Mouse (Mus musculus) yolk sac, embryonic 10.5 days (tissue): ENCODE measurements around the gene Taok3.
A peak's percentile ranks its signal among the peaks of the same experiment; 100 is the strongest.

Experiments used
- DNase-seq: peaks from one replicate; pipeline ENCODE4 v3.0.0-alpha.2; 2017; ENCODE audit warnings: low spot score

Taok3 gene

DNA sequence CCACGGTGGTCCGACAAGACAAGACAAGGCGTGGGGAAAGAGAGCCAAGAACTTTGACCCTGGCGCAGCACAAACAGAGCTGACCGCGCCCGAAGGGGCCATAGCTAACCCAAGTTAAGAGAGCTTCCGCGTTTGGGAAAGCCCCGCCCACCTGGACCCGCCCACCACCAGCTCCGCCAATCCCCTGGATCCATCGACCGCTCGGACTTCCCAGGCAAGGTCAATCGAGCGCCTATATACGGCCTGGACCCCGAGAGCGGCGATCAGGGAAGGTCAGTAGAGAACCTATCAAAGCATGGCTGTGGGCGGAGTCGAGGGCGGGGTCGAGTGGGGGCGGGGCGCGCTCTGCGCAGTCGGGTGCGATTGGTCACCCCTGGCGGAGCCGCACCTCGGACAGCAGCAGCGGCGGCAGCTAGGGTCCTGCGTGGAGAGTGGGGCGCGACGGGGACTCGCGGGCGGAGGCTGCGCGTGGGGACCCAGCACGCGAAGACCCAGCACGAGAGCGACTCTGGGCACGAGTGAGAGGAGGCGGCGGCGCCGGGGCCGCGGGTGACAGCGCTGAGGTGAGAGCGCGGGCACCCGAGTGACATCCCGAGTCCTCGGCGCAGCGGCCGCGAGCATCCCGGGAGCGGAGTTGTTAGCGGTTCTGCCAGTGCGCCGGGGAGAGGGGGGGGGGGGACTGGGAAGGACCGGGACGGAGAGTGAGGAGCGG, at the start of gene Taok3:
TSS of gene Taok3 (plus strand) at position 353 of the 712 bp plus-strand sequence.
- peak; percentile 100 for DNase-seq

DNA sequence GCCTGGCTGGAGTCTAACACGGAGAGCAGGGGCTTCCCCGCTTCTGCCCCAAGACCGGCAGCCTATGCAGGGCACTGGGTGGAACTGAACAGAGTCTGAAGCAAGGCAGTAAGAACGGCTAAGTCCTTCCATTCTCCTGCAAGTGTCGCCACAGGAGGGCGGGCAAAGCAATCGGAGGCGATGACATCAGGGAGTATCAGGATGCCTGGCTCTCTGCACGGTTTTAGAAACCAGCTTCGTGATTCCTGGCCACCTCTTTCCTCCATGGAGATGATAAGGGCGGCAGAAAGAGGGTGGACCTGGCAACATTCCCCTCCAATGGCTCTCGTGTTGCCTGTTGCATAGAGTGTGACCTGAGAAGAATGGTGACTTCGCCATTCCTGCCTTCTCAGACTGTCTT, 32.2 kb upstream of the Taok3 start:
- no peak for DNase-seq

DNA sequence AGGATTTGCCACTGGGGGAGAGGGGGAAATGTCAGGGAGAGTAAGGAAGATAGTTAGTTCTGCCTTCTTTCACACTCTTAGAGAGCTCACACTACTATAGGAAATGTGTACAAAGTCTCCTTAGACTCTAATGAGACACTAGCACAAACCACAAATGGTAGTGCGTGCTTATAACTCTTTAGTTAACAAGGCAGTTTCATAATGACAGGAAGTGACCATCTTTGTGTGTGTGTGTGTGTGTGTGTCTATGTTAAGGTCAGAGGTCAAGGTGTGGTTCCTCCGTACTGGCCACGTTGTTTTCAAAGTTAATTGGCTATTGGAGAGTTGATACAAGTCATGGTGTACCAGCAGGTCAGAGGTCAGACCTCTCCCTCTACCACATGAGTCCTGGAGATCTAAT, 30.8 kb upstream of the Taok3 start:
- DNase-seq = peak; percentile 24

DNA sequence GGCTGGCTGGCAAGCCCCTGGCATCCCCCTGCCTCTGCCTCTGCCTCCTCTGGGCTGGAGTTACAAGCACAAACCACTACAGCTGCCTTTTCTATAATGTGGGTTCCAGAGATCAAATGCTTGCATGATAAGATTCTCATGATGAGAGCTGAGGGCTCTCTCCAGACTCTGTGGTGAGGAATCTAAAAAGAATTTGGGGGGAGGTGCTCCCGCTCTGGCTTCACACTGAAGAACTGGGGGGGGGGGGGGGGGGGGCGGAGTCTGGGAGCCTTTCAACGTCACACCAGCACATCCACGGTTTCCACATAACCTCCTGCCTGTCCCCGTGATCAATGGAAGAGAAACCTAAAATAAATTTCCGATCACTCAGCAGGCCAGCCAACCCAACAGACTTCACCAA, 30.1 kb upstream of the Taok3 start:
- peak; percentile 25 for DNase-seq

DNA sequence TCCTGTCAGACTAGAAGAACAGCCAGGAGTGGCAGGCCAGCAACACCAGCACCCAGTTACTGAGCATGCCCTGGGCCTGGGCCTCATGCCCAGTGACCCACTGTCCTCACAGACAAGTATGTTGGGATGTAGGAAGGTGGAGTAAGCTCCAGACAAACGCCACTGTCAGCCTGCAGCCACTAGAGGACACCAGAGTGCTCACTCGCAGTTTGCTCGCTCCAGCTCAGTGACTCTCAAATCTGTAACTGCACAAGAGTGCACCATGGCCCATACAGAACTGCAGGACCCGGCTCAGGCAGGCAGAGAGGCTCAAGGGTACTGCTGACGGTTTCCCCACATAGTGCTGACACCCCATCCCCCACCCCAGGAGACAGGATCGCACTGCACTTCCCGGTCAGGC, 25.5 kb upstream of the Taok3 start:
- no peak for DNase-seq

DNA sequence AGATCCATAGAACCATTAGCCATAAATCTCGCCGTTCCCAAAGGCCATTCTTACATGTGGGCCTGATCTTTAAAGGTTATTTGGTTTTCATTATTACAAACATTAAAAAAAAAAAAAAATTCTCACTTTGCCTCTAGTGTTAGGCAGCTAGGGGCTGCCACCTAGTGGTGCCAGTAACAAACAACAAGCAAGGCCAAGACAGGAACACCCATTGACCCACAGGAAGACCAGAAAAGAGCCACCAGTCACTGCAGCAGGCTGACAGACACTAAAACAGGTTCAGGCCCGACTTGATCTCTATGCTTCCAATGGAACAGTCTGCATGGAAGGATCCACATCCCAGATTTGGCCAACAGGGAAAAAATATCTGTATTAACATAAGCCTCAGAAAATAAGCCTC, 23.2 kb upstream of the Taok3 start:
- no peak for DNase-seq

DNA sequence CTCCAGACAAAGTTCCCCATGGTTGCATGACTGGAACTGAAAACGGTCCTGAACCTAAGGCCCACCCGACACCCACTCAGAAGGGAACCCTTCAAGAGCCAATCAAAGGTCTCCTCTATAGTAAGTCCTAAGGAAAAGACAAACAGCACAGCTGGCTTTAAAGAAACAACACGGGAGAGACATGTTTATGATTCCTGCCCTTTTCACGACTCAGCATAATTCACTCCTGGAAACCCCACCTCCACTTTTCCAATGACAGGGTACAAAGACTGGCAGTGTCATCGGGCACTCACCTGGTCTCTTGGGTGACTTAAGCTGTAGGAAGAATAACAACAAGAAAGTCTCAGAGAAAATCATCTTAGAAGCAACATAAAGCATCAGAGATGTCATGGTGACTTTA, 20.9 kb upstream of the Taok3 start:
- DNase-seq = no peak

DNA sequence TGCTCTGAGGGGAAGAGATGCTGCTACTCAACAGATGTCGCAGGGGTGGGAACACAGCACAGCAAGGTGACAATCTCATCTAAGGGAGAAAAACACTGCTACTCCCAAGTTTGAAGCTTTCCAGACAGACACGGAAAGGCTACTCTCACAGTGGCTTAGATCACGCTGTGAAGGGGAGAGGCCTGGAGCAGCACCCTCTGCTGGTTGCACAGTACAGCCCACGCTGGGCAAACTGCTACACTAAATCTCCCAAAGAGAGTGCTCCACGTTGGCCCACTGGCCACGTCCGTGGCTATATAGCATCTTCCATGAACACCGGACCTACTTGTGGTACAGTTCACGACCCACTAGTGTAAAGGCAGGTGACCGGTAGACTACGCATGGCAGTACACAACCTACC, 20.2 kb upstream of the Taok3 start:
- no peak for DNase-seq

DNA sequence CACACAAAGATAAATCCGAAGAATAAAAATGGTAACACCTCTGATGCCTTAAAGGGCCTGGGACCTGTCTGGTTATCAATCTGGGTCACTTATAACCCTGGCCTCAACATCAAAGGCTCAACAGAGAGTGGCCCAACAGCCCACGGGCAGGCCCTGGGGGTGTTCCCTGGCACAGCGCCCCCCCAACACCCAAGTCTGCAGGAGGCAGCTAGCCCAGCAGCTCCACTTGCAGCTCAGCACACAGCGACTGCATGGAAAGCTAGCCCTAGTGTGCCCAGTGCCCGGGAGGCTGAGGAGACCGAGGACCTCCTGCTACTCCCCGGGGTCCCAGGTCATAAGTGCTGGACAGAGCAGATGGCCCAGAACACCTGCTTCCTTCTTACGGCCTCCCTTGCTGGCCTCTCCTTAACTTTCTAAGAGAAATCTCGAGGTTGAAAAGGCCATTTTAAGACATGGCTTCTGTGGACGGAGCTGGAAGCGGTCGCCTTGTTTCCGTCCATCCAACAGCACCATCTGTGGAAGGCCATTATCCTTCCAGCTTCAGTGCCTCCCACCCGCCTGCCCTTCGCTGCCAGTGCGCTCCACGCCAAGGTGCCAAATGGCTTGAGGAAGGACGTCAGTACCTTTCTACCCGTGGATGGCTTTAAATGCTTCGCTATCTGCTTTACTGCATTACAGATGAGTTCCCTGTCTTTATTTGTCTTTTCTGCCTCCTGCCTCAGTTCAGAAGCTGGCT, 16.6 kb upstream of the Taok3 start:
- no peak for DNase-seq

DNA sequence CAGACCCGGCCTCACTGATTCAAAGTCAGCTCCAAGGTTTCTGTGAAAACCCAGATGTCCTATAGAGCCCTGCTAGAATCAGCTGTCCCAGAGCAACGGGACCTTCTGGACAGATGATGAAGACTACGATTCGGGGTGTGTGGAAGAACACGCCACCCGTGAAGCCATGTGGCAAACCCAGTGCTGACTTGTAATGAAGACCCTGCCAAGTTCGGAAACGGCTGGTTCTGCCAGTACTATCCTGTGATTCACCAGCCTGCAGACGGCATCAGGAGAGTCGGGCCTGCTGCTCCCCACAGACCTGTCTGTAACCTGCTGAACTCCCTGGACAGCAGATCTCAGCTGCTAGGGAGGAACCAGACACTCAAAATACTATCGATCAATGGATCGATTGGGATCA, 15.6 kb upstream of the Taok3 start:
- no peak for DNase-seq

DNA sequence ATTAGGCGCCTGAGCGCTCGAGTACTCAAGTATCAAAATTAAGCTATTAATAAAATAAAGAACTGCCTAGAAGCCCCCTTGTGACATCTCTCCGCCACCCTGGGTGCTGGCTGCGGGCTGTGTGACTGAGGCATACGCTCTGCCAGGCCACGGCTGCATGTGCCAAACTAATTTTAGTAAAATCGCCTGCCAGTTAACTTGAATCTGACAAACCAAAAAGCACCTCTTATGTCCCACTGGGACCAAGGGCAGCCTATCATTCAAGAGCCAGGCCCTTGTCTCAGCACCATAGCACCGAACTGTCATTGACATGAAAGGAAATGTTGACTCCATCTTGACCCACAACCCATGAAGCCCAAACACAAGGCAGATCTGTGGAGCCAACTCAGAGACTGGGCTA, 14.2 kb upstream of the Taok3 start:
- DNase-seq = no peak

DNA sequence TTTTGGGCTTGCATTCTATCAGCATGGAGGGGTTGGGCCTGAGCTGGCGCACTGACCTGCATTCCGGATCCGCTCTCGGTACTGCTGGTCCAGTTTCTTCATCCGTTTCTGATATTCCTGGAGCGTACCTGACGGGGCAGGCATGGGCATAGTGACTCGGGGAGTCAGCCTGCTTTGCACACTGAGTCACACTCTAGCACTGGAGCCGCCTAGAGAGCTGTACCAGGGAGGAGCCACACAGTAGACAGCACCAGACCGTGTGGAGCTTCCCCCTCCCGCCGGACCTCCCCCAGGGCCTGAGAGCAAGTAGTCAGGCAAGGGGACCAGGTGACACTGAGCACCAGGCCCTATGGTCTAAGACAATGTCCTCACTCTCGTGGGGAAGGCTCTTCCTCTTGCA, 11.6 kb upstream of the Taok3 start:
- DNase-seq = no peak

DNA sequence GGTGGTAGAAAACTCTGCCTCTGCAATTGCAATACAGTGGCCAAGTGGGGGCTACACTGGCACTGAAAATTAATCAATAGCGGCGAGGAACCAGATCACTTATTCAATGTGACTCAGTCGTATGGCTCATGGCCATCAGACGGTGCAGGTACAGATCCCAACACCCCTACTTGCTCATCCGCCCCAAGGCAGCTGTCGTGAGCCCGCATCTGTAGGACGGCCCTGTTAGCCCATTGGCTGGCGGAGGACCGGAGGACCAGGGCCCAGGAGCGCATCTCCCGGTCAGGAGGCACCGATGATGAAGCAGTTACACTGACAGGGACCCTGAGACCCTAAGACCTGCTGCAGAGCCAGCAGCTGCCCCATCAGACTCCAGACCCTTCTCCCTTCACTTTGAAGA, 11.2 kb upstream of the Taok3 start:
- DNase-seq = no peak

DNA sequence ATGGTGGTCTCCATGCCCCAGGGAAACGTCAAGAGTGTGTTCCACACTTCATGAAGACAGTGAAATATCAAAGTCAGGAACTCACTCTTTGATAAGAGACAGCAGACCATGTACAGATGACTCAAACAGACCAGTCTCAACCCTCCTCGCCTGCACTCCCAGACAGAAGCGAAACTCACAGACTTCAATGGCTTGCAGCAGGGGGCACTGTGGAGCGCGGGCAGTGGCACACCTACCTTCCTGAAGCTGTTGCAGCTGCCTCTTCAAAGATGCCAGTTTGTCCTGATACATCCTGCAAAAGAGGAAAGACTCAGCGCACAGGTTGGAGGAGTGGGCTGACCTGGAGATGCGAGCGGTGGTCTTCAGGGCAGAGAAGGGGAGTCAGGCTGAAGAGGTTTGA, 10.4 kb upstream of the Taok3 start:
- no peak for DNase-seq

DNA sequence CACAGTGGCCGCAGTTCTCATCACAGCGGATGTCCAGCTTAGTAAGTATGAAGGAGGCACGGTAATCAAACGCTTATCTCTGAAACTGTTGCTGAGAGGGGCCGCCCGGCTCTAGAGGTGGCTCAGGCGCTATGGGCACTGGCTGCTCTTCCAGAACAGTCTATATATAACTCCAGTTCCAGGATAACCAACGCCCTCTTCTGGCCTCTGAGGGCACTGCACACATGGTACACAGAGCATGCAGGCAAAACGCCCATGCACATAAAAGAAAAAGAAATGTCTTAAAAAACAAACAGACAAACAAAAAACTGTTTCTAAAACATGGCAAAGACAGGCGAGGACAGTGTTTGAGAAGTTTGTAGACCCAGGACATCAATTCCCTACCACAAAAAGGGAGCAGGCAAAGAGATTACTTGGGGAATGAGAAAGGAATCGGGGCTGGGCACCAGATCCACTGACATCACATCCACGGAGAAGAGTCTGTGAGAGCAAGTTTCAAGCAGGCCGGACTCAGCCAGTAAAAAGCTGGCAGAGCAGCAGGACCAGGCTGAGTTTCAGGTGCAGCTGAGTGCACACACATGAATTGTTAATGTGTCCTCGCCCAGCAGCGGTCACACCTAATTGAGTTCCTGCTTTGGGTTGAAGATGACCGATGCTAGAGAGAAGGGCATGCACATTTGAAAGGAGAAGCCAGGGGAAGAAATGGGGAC, 8.7 kb upstream of the Taok3 start:
- DNase-seq = no peak

DNA sequence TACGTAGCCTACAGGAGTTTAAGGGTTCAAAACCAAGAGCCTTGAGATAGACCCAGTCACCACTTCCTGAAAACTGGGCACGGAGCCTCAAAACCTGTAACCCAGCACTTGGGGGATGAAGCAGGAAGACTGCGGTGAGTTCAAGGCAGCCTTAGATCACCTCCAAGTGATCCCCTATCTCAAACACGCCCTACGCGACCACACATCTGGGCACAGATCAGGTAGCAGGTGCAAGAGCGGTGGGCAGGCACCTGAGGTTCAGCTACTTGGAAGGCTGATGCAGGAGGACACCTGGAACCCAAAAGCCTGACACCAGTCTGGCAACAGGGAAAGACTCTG, 8.2 kb upstream of the Taok3 start:
- DNase-seq = no peak

DNA sequence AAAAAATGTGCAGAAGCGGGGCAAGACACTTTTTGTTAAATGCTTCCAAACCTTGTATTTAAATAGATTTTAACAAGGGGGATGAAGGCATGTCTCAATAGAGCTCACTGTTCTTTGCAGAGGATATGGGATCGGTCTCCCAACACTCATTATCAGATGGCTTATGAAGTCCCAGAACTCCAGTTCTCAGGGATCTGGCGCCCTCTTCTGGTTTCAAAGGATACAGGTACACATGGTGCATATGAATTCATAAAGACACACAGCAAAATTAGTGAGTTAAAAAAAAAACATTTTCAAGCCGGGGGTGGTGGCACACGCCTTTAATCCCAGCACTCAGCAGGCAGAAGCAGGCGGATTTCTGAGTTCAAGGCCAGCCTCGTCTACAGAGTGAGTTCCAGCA, 6.6 kb upstream of the Taok3 start:
- no peak for DNase-seq

DNA sequence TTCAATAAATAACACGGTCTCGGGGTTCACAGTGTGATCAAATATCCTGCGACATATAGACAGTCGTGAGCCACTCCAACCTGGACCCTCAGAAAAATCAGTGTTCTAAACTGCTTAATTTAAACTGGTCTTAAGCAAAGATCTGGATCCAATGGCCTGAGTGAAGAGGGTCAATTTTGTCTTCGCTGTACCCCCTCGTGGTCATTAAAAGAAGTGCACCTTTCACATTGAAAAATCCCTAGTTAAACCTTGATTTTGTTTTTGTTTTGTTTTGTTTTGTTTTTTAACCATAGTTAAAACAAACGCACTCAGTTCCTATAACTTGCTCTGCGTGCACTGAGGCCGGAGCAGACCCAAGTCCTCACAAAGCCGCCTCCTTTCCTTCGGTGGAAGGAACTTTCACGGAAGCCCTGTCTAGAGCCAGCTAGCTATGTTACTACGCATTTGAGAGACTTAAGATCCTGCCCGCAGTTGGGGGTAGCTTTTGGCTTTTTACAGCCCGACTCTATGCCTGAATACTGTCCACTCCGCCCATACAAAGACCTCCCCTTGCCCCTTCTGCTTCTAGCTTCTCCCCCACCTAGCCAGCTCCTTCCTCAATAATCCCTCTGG, 5.2 kb upstream of the Taok3 start:
- DNase-seq = no peak

DNA sequence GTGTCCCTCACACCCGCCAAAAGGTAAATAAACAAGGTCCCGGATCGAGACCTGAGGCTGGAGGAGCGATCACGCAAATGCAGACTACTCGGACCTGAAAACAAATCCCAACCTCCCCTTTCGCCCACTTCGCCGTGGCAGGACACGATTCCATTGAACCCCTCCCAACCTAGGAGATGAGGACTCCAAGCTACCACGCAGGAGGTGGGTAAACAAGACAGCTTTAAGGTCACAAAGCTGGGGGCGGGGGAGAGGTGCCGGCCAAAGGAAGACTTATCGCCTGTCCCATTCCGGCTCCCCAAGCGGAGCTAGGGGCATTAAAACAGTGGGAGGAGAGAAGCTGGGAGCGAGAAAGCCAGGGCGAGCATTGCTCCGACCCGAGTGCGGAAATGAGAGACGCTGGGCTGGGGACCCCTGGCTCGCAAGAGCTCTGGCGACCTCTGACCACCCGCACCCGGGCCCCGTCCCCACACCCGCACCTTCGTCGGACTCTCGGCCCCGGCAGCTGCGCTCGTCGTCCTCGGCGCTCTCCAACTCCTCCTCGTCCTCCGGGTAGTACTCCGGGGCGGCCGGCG, 4.6 kb upstream of the Taok3 start:
- DNase-seq = peak; percentile 53

DNA sequence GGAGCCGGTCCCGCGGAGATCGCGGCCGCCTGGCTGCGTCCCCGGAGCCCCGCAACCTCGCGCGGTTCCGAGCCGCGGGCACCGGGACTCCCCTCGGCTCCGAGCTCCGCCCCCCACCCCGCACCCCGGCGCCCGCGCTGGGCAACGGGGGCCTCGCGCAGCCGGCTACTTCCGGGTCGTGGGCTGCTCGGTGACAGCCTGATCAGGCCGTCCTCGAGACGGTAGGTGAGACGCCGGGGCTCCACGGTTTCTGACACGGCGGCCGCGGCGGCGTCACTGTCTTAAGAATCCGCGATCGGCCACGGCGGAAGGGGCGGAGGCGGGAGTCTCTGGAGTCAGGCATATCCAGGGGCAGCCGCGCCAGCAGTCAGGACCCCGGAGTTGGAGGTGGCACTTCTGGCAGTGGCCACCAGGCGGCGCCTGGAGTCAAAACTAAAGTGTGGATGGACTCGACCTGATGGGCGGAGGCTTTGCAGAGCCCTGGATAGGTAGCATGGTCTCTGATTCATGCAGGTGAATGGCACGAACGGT, 4.0 kb upstream of the Taok3 start, which contains the start of gene Suds3:
TSS of gene Suds3 (minus strand) at position 278 of the 531 bp plus-strand sequence.
- peak; percentile 91 for DNase-seq

DNA sequence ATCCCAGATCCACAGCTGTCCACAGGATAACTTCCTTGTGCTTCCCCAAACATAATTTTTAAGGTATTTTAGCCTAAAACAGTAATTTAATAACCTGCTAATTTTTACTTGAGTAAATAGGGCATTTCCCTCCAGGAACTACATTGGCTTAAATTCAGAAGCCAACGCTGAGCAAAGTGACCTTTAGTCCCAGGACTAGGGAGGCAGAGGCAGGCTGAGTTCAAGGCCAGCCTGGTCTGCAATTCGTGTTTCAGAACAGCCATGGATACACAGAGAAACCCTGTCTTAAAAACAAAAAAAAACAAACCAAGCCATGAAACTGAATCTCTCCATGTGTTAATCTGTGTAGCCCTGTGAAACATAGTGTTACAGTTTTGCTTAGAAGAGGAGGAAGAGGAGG, 3.3 kb upstream of the Taok3 start:
- no peak for DNase-seq

DNA sequence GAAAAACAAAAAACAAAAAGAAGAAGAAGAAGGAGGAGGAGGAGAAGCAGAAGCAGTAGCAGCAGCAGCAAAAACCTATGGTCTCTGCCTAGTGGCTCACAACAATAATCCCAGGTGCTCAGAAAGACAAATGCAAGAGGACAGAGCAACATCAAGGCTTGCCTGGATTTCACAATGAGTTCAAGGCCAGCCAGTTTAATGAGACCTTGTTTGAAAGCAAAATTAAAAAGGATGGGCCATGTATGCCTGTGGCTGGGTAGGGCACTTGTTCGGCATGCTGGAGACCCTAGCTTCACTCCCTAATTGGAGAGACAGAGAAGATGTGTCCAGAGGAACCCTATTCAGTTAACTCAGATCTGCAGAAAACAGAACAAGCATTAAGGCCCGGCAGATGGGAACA, 2.7 kb upstream of the Taok3 start:
- DNase-seq = no peak
